Mouse (Mus musculus) heart, embryonic 12.5 days (tissue): ENCODE data around the gene Qprt. TPM values are rescaled to one million over a fixed set of nuclear protein-coding genes. Genes with fewer than 3 reads are reported as not detected.

Experiments used
- ATAC-seq: fragments of 200-750 bp; cut with Nextera tagmentation; 2 replicates; pipeline ENCODE4 v1.8.0; 2017; ENCODE audit warnings: moderate TSS enrichment, moderate library complexity; ENCODE audit not compliant: insufficient number of reproducible peaks, low FRiP score
- H3K27ac ChIP-seq: fragments of 300-500 bp; sonication (generic); 2 replicates; pipeline ENCODE4 v1.5.1; 2016; ENCODE audit warnings: mild to moderate bottlenecking, moderate library complexity; ENCODE audit not compliant: poor library complexity, severe bottlenecking
- H3K27me3 ChIP-seq: fragments of 300-500 bp; sonication (generic); replicated peaks from 2 replicates; pipeline ENCODE4 v1.6.1; 2016; ENCODE audit warnings: mild to moderate bottlenecking, moderate library complexity
- H3K36me3 ChIP-seq: fragments of 300-500 bp; sonication (generic); 2 replicates; pipeline ENCODE4 v1.6.1; 2016; ENCODE audit warnings: mild to moderate bottlenecking, moderate library complexity
- H3K4me1 ChIP-seq: fragments of 300-500 bp; sonication (generic); replicated peaks from 2 replicates; pipeline ENCODE4 v1.6.1; 2016; ENCODE audit warnings: mild to moderate bottlenecking
- H3K4me2 ChIP-seq: fragments of 300-500 bp; sonication (generic); 2 replicates; pipeline ENCODE4 v1.6.1; 2016; ENCODE audit warnings: mild to moderate bottlenecking, moderate library complexity
- H3K4me3 ChIP-seq: fragments of 300-500 bp; sonication (generic); 2 replicates; pipeline ENCODE4 v1.5.1; 2016; ENCODE audit warnings: mild to moderate bottlenecking
- H3K9ac ChIP-seq: fragments of 300-500 bp; sonication (generic); 2 replicates; pipeline ENCODE4 v1.6.1; 2016; ENCODE audit warnings: mild to moderate bottlenecking, moderate library complexity
- H3K9me3 ChIP-seq: fragments of 300-500 bp; sonication (generic); replicated peaks from 2 replicates; pipeline ENCODE4 v1.6.1; 2016; ENCODE audit warnings: mild to moderate bottlenecking, moderate library complexity
- WGBS: fragments of 180-500 bp; shearing (Covaris S2); methylation state at CpG from one replicate; pipeline ENCODE4 v1.1.7; 2016; 5-methylcytosine and 5-hydroxymethylcytosine counted together
- polyA plus RNA-seq: library from polyadenylated mRNA; unstranded; fragments of >200 nt; fragmentation: Nextera tagmentation; extraction: Ambion mirVana; gene quantifications from 2 replicates; pipeline ENCODE4 v1.2.1, GENCODE M21; 2016

Gene Qprt
- polyA plus RNA-seq, 1 experiment from 2014 or later: 5.7 TPM

- WGBS: 44% methylated on average over 3 of the region's 3 CpGs
- peaks cover 10% of the 10 kb centered on the region; the same call in 1 of the 2 replicates for H3K4me1 ChIP-seq
- no peak overlapping the region for H3K4me3 ChIP-seq
- ATAC-seq: no peak
- no peaks in the 10 kb centered on the region for H3K27me3 ChIP-seq
- no peak overlapping the region for H3K27ac ChIP-seq
- H3K4me2 ChIP-seq: no peak overlapping the region
- H3K9me3 ChIP-seq: no peaks in the 10 kb centered on the region
- no peaks in the 10 kb centered on the region for H3K36me3 ChIP-seq
- H3K9ac ChIP-seq: no peak overlapping the region
These were observed 42.0 kb downstream of the Qprt start for GRCm38 (mm10) chr7:127080045-127080444.

GRCm38 (mm10) chr7:127077692-127078091, 44.3 kb downstream of the Qprt start:
- 84% methylated on average over 3 of the region's 3 CpGs for WGBS
- Histone ChIP-seq H3K4me2 (no peak overlapping the region), H3K27ac (no peak overlapping the region), H3K27me3 (no peaks in the 10 kb centered on the region), H3K4me3 (no peak overlapping the region), H3K9me3 (no peaks in the 10 kb centered on the region), H3K36me3 (no peaks in the 10 kb centered on the region), H3K9ac (no peak overlapping the region), H3K4me1 (peaks cover 10% of the 10 kb centered on the region; the same call in 1 of the 2 replicates)
- no peak for ATAC-seq

- Histone ChIP-seq H3K9me3 (no peaks in the 10 kb centered on the region), H3K36me3 (no peaks in the 10 kb centered on the region), H3K27me3 (no peaks in the 10 kb centered on the region), H3K9ac (no peak overlapping the region), H3K4me1 (peaks cover 10% of the 10 kb centered on the region; the same call in 1 of the 2 replicates), H3K4me3 (no peak overlapping the region), H3K4me2 (no peak overlapping the region), H3K27ac (no peak overlapping the region)
- no peak for ATAC-seq
- 76% methylated on average over 5 of the region's 5 CpGs for WGBS
These were observed 45.8 kb downstream of the Qprt start for GRCm38 (mm10) chr7:127076188-127076587.

GRCm38 (mm10) chr7:127073221-127073620, 48.8 kb downstream of the Qprt start:
- ATAC-seq: no peak
- peaks cover 5% of the 10 kb centered on the region; the same call in 1 of the 2 replicates for H3K4me1 ChIP-seq
- no peaks in the 10 kb centered on the region for H3K9me3 ChIP-seq
- no peak overlapping the region for H3K27ac ChIP-seq
- no peak overlapping the region for H3K9ac ChIP-seq
- no peaks in the 10 kb centered on the region for H3K27me3 ChIP-seq
- no peak overlapping the region for H3K4me3 ChIP-seq
- WGBS: 70% methylated on average over 4 of the region's 4 CpGs
- H3K36me3 ChIP-seq: no peaks in the 10 kb centered on the region
- no peak overlapping the region for H3K4me2 ChIP-seq

- no peak for ATAC-seq
- Histone ChIP-seq H3K4me2 (no peak overlapping the region), H3K9me3 (no peaks in the 10 kb centered on the region), H3K4me1 (peaks cover 2% of the 10 kb centered on the region; the same call in 1 of the 2 replicates), H3K36me3 (no peaks in the 10 kb centered on the region), H3K9ac (no peak overlapping the region), H3K27me3 (no peaks in the 10 kb centered on the region), H3K27ac (no peak overlapping the region), H3K4me3 (no peak overlapping the region)
- WGBS: 59% methylated on average over 4 of the region's 4 CpGs
These were observed 51.1 kb downstream of the Qprt start for GRCm38 (mm10) chr7:127070871-127071413.

- Histone ChIP-seq H3K4me2 (no peak overlapping the region), H3K9me3 (no peaks in the 10 kb centered on the region; the same call in 1 of the 2 replicates), H3K4me1 (no peaks in the 10 kb centered on the region), H3K27ac (no peak overlapping the region), H3K4me3 (no peak overlapping the region), H3K27me3 (no peaks in the 10 kb centered on the region), H3K36me3 (no peaks in the 10 kb centered on the region), H3K9ac (no peak overlapping the region)
- 54% methylated on average over 4 of the region's 4 CpGs for WGBS
- ATAC-seq: no peak
These were observed 55.7 kb downstream of the Qprt start for GRCm38 (mm10) chr7:127066317-127066716.

- ATAC-seq: no peak
- WGBS: 78% methylated on average over 6 of the region's 6 CpGs
These were observed 56.5 kb downstream of the Qprt start for GRCm38 (mm10) chr7:127065538-127065937.

More at GRCm38 (mm10) chr7:127065538-127065937, 56.5 kb downstream of the Qprt start:
- Histone ChIP-seq H3K27me3 (no peaks in the 10 kb centered on the region), H3K27ac (no peak overlapping the region), H3K9me3 (no peaks in the 10 kb centered on the region; the same call in 1 of the 2 replicates), H3K4me1 (no peaks in the 10 kb centered on the region), H3K4me3 (no peak overlapping the region), H3K4me2 (no peak overlapping the region), H3K9ac (no peak overlapping the region), H3K36me3 (no peaks in the 10 kb centered on the region)

Other genes with a start within 250 kb of the Qprt start
- 40.8 and 42.5 TPM in 2 replicates for gene Taok2, start 237.5 kb downstream of the Qprt start, polyA plus RNA-seq
- 17.6 and 19.9 TPM in 2 replicates for gene Tmem219, start 199.3 kb downstream of the Qprt start, polyA plus RNA-seq
- gene Kctd13, start 193.3 kb downstream of the Qprt start, polyA plus RNA-seq: 16.1 and 17.3 TPM in 2 replicates
- gene Asphd1, start 172.6 kb downstream of the Qprt start, polyA plus RNA-seq: not detected in 2 replicates
- gene Sez6l2, start 171.7 kb downstream of the Qprt start, polyA plus RNA-seq: 0.11 TPM in 1 of 2 replicates, not detected in the other
- gene Cdipt, start 146.3 kb downstream of the Qprt start, polyA plus RNA-seq: 70.2 and 75.5 TPM in 2 replicates
- gene Cdiptos, start 146.1 kb downstream of the Qprt start, polyA plus RNA-seq: 0.70 and 1.3 TPM in 2 replicates
- gene Mvp, start 107.6 kb downstream of the Qprt start, polyA plus RNA-seq: 12.0 TPM in 2 replicates
- not detected in 2 replicates for gene Pagr1b, start 105.7 kb downstream of the Qprt start, polyA plus RNA-seq
- gene Pagr1a, start 104.9 kb downstream of the Qprt start, polyA plus RNA-seq: 19.3 and 31.4 TPM in 2 replicates
- gene Gm42742, start 101.1 kb downstream of the Qprt start, polyA plus RNA-seq: 50.8 and 60.9 TPM in 2 replicates
- 1.9 and 3.3 TPM in 2 replicates for gene Prrt2, start 101.0 kb downstream of the Qprt start, polyA plus RNA-seq
- 59.8 and 60.4 TPM in 2 replicates for gene Maz, start 95.2 kb downstream of the Qprt start, polyA plus RNA-seq
- 80.9 and 85.5 TPM in 2 replicates for gene Kif22, start 79.8 kb downstream of the Qprt start, polyA plus RNA-seq
- not detected in 2 replicates for gene Zg16, start 34.9 kb downstream of the Qprt start, polyA plus RNA-seq
- gene AI467606, start 30.9 kb downstream of the Qprt start, polyA plus RNA-seq: 0.54 and 1.3 TPM in 2 replicates
- gene Spn, start 15.6 kb upstream of the Qprt start, polyA plus RNA-seq: 0.17 and 0.31 TPM in 2 replicates
- 50.5 and 51.5 TPM in 2 replicates for gene Cd2bp2, start 73.8 kb upstream of the Qprt start, polyA plus RNA-seq
- 29.2 and 32.3 TPM in 2 replicates for gene Tbc1d10b, start 86.2 kb upstream of the Qprt start, polyA plus RNA-seq
- 17.8 and 20.0 TPM in 2 replicates for gene Mylpf, start 86.7 kb upstream of the Qprt start, polyA plus RNA-seq
- gene Zfp553, start 110.8 kb upstream of the Qprt start, polyA plus RNA-seq: 23.8 and 25.3 TPM in 2 replicates
- gene Sept1, start 110.9 kb upstream of the Qprt start, polyA plus RNA-seq: 22.1 and 28.2 TPM in 2 replicates
- gene Zfp771, start 122.0 kb upstream of the Qprt start, polyA plus RNA-seq: 32.7 and 34.4 TPM in 2 replicates
- gene Dctpp1, start 138.5 kb upstream of the Qprt start, polyA plus RNA-seq: 162 and 163 TPM in 2 replicates
- gene Sephs2, start 151.8 kb upstream of the Qprt start, polyA plus RNA-seq: 86.4 and 87.2 TPM in 2 replicates
- gene Itgal, start 174.0 kb upstream of the Qprt start, polyA plus RNA-seq: 1.0 and 1.1 TPM in 2 replicates
- 19.1 and 19.8 TPM in 2 replicates for gene Zfp768, start 223.4 kb upstream of the Qprt start, polyA plus RNA-seq